Mouse (Mus musculus): ENCODE measurements around the gene Cdh26. TPM values are rescaled to one million over a fixed set of nuclear protein-coding genes. Genes with fewer than 3 reads are reported as not detected.

The Cdh26 gene
- polyA plus RNA-seq, 1 experiment from 2014 or later: 0.54 TPM

- H3K4me2 ChIP-seq (replicated peaks; ENCODE audit: low read depth, low read length): no peak overlapping the region
- H3K27ac ChIP-seq (ENCODE audit: low read length): no peak overlapping the region
- no peaks in the 10 kb centered on the region for H3K36me3 ChIP-seq (ENCODE audit: control insufficient read depth, insufficient read depth, low read length)
- H3K9me3 ChIP-seq (ENCODE audit: control insufficient read depth, low read depth, low read length): no peaks in the 10 kb centered on the region
- no peak overlapping the region for H3K9ac ChIP-seq (replicated peaks; ENCODE audit: low read depth, low read length)
- WGBS: 23% methylated on average over 2 of the region's 2 CpGs
- H3K27me3 ChIP-seq (ENCODE audit: control insufficient read depth, insufficient read depth, low read length): no peaks in the 10 kb centered on the region
- no peaks in the 10 kb centered on the region for H3K4me1 ChIP-seq (ENCODE audit: control insufficient read depth, insufficient read depth, low read length)
- no peak overlapping the region for H3K4me3 ChIP-seq (ENCODE audit: low read depth, low read length)
- no peak for ATAC-seq (ENCODE audit: insufficient number of reproducible peaks, insufficient read depth, low FRiP score, low read depth)
Measured at GRCm38 (mm10) chr2:178520216-178520615, 89.9 kb downstream of the Cdh26 start.

DNA sequence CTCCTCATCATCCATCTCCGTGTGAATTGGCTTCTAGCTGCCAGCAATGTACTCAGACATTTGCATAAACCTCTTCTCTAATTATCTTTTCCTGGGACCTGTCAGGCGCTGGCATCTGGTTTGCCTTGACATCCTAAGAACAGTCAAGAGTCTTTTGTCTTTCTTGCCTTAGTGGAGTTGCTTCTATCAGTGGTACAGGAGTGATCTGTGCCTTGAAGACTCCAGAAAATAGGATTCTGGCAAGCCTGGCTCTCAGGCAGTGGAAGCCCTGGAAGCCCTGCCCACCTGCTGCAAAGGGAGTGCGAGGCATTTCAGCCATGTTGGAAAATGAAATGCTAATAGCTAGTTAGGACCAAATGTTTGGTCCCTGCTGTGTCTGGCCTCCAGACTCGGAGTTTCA is 92.0 kb downstream of the Cdh26 start:
- H3K4me3 ChIP-seq (ENCODE audit: low read depth, low read length): no peak overlapping the region
- no peak overlapping the region for H3K4me2 ChIP-seq (replicated peaks; ENCODE audit: low read depth, low read length)
- H3K27me3 ChIP-seq (ENCODE audit: control insufficient read depth, insufficient read depth, low read length): no peaks in the 10 kb centered on the region
- H3K9ac ChIP-seq (replicated peaks; ENCODE audit: low read depth, low read length): no peak overlapping the region
- no peaks in the 10 kb centered on the region for H3K9me3 ChIP-seq (ENCODE audit: control insufficient read depth, low read depth, low read length)
- no peaks in the 10 kb centered on the region for H3K4me1 ChIP-seq (ENCODE audit: control insufficient read depth, insufficient read depth, low read length)
- ATAC-seq (ENCODE audit: insufficient number of reproducible peaks, insufficient read depth, low FRiP score, low read depth): no peak
- H3K36me3 ChIP-seq (ENCODE audit: control insufficient read depth, insufficient read depth, low read length): no peaks in the 10 kb centered on the region
- whole genome bisulfite sequencing: 55% methylated on average over 4 of the region's 4 CpGs
- H3K27ac ChIP-seq (ENCODE audit: low read length): no peak overlapping the region

DNA sequence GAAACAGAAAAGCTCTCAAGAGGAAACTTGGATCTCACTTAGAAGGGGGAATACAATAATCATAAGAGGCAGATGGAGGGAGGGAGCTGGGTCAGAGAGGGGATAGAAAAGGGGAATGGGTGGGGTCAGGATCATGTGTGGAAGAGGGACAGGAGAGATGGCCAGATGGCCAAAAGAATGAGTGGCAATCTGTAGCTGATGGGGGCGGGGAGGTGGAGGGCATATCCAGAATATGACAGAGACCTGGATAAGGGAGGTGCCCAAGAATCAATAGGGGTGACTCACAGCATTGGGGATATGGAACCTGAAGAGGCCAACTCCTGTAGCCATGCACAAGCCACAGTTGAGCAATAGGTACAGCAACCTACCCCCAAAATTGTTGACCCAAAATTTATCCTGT is 92.5 kb downstream of the Cdh26 start:
- no peaks in the 10 kb centered on the region for H3K9me3 ChIP-seq (ENCODE audit: control insufficient read depth, low read depth, low read length)
- H3K4me1 ChIP-seq (ENCODE audit: control insufficient read depth, insufficient read depth, low read length): no peaks in the 10 kb centered on the region
- no peak overlapping the region for H3K9ac ChIP-seq (replicated peaks; ENCODE audit: low read depth, low read length)
- no peak overlapping the region for H3K27ac ChIP-seq (ENCODE audit: low read length)
- no peak overlapping the region for H3K4me2 ChIP-seq (replicated peaks; ENCODE audit: low read depth, low read length)
- H3K27me3 ChIP-seq (ENCODE audit: control insufficient read depth, insufficient read depth, low read length): no peaks in the 10 kb centered on the region
- H3K4me3 ChIP-seq (ENCODE audit: low read depth, low read length): no peak overlapping the region
- 84% methylated on average over 1 of the region's 1 CpGs for WGBS
- H3K36me3 ChIP-seq (ENCODE audit: control insufficient read depth, insufficient read depth, low read length): no peaks in the 10 kb centered on the region
- ATAC-seq (ENCODE audit: insufficient number of reproducible peaks, insufficient read depth, low FRiP score, low read depth): no peak

DNA sequence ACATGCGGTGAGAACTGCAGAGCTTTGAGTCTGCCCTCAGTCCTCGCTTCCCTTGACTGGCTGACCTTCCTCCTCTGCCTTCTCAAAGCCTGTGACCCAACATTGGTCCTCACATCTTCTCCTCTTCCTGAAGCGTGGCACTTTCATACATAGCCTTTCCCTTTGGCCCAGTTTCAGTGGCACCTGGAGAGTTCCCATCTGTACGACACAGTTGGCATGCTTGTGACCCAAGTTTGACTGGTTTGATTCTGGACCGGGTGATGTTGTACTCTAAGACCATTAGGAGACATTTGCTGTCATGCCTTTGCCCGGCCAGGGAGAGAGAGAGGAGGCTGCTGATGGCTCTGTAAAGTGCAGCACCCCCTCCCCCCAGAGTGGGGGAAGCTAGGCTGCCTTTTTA is 96.4 kb downstream of the Cdh26 start:
- H3K4me2 ChIP-seq (replicated peaks; ENCODE audit: low read depth, low read length): no peak overlapping the region
- no peak overlapping the region for H3K9ac ChIP-seq (replicated peaks; ENCODE audit: low read depth, low read length)
- H3K27ac ChIP-seq (ENCODE audit: low read length): no peak overlapping the region
- H3K36me3 ChIP-seq (ENCODE audit: control insufficient read depth, insufficient read depth, low read length): no peaks in the 10 kb centered on the region
- no peaks in the 10 kb centered on the region for H3K9me3 ChIP-seq (ENCODE audit: control insufficient read depth, low read depth, low read length)
- 79% methylated on average over 6 of the region's 6 CpGs for WGBS
- no peaks in the 10 kb centered on the region for H3K4me1 ChIP-seq (ENCODE audit: control insufficient read depth, insufficient read depth, low read length)
- no peaks in the 10 kb centered on the region for H3K27me3 ChIP-seq (ENCODE audit: control insufficient read depth, insufficient read depth, low read length)
- no peak for ATAC-seq (ENCODE audit: insufficient number of reproducible peaks, insufficient read depth, low FRiP score, low read depth)
- no peak overlapping the region for H3K4me3 ChIP-seq (ENCODE audit: low read depth, low read length)

- no peak for ATAC-seq (ENCODE audit: insufficient number of reproducible peaks, insufficient read depth, low FRiP score, low read depth)
- Histone ChIP-seq H3K9me3 (ENCODE audit: control insufficient read depth, low read depth, low read length) (no peaks in the 10 kb centered on the region), H3K4me3 (ENCODE audit: low read depth, low read length) (no peak overlapping the region), H3K36me3 (ENCODE audit: control insufficient read depth, insufficient read depth, low read length) (no peaks in the 10 kb centered on the region), H3K27me3 (ENCODE audit: control insufficient read depth, insufficient read depth, low read length) (no peaks in the 10 kb centered on the region), H3K9ac (replicated peaks; ENCODE audit: low read depth, low read length) (no peak overlapping the region), H3K4me2 (replicated peaks; ENCODE audit: low read depth, low read length) (no peak overlapping the region), H3K4me1 (ENCODE audit: control insufficient read depth, insufficient read depth, low read length) (no peaks in the 10 kb centered on the region), H3K27ac (ENCODE audit: low read length) (no peak overlapping the region)
- WGBS: 66% methylated on average over 5 of the region's 5 CpGs
Measured at GRCm38 (mm10) chr2:178531226-178531625, 100.9 kb downstream of the Cdh26 start.

DNA sequence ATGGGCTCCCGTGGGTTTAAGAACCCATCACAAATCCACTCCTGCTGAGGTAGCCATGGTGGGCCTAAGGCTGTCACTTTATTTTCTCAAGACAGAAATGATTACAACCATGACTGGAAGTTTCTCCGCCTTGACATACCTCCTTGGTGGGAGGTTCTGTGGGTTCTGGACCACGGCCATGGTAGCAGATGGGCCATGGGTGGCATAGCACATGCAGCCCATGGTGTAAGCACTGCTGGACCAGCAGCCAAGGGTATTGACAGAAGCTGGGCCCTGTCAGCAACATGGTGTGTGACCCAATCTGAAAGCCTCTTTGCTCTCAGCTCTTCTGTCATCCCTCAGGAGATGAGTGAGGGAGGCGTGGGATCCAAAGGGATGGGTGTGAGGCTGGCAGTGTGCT is 106.2 kb downstream of the Cdh26 start:
- WGBS: 86% methylated on average over 4 of the region's 4 CpGs
- H3K36me3 ChIP-seq (ENCODE audit: control insufficient read depth, insufficient read depth, low read length): no peaks in the 10 kb centered on the region
- no peak overlapping the region for H3K4me3 ChIP-seq (ENCODE audit: low read depth, low read length)
- no peak overlapping the region for H3K9ac ChIP-seq (replicated peaks; ENCODE audit: low read depth, low read length)
- no peaks in the 10 kb centered on the region for H3K9me3 ChIP-seq (ENCODE audit: control insufficient read depth, low read depth, low read length)
- H3K27ac ChIP-seq (ENCODE audit: low read length): no peak overlapping the region
- H3K27me3 ChIP-seq (ENCODE audit: control insufficient read depth, insufficient read depth, low read length): no peaks in the 10 kb centered on the region
- H3K4me2 ChIP-seq (replicated peaks; ENCODE audit: low read depth, low read length): no peak overlapping the region
- ATAC-seq (ENCODE audit: insufficient number of reproducible peaks, insufficient read depth, low FRiP score, low read depth): no peak
- no peaks in the 10 kb centered on the region for H3K4me1 ChIP-seq (ENCODE audit: control insufficient read depth, insufficient read depth, low read length)

Other genes with a start within 250 kb of the Cdh26 start
- gene Sycp2, start 22.8 kb upstream of the Cdh26 start, polyA plus RNA-seq (2014; fragmentation: Nextera tagmentation; extraction: Ambion mirVana): 0.22 and 0.24 TPM in 2 replicates
- 3.4 and 4.3 TPM in 2 replicates for gene Ppp1r3d, start 16.1 kb upstream of the Cdh26 start, polyA plus RNA-seq (2014; fragmentation: Nextera tagmentation; extraction: Ambion mirVana)
- 6.5 and 8.0 TPM in 2 replicates for gene Fam217b, start 16.0 kb upstream of the Cdh26 start, polyA plus RNA-seq (2014; fragmentation: Nextera tagmentation; extraction: Ambion mirVana)

Measured in stomach, embryonic 14.5 days (tissue).